Mouse (Mus musculus): ENCODE results near the gene Erbb2. TPM values are rescaled to one million over a fixed set of nuclear protein-coding genes. Genes with fewer than 3 reads are reported as not detected.

Gene Erbb2
- polyA plus RNA-seq, 1 experiment, result not detected

DNA sequence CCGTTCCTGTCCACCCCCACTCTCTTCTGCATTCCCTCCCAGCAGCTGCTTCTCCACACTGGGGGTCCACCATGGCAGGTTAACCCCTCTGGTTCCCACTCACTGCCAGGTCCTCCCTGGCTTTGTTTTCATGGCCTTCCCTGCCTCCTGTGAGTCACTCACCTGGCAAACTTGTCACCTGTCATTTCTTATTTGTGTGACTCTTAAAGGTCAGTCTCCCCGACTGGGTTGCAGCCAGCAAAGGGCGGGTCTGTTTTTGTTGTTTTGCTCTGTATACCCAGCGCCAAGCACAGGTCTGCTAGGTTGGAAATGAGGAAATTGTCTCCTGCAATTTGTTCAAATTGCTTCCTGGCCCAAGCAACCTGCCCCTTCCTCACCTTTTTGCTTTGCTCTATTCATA is 33.4 kb downstream of the Erbb2 start:
- 82% methylated on average over 4 of the region's 4 CpGs for WGBS
- H3K27ac ChIP-seq (ENCODE audit: insufficient read depth, low read depth, low read length), result no peak overlapping the region
- no peak overlapping the region for H3K4me3 ChIP-seq (ENCODE audit: insufficient read depth, low read depth, low read length)
- TF ChIP-seq POLR2A (IDR thresholded peaks at IDR 0.05; ENCODE audit: insufficient read depth, low read depth, low read length) (no peak), CTCF (IDR thresholded peaks at IDR 0.05; ENCODE audit: insufficient read depth, low read depth, low read length) (no peak)
- peaks cover 13% of the 10 kb centered on the region; the same call in 1 of the 2 replicates for H3K4me1 ChIP-seq (ENCODE audit: control insufficient read depth, insufficient read depth, low read length)

- Histone ChIP-seq H3K27ac (ENCODE audit: insufficient read depth, low read depth, low read length) (no peak within 1 kb of the TSS), H3K4me3 (ENCODE audit: insufficient read depth, low read depth, low read length) (no peak within 1 kb of the TSS), H3K4me1 (ENCODE audit: control insufficient read depth, insufficient read depth, low read length) (peaks cover 14% of the 10 kb centered on the region; the same call in 1 of the 2 replicates)
- TF ChIP-seq CTCF (IDR thresholded peaks at IDR 0.05; ENCODE audit: insufficient read depth, low read depth, low read length) (no peak), POLR2A (IDR thresholded peaks at IDR 0.05; ENCODE audit: insufficient read depth, low read depth, low read length) (no peak)
- WGBS, result 48% methylated on average over 5 of the region's 5 CpGs
Observed at GRCm38 (mm10) chr11:98446213-98446561, 33.9 kb downstream of the Erbb2 start, which contains the start of gene Grb7. TSS of gene Grb7 (plus strand) at chr11:98446394.

DNA sequence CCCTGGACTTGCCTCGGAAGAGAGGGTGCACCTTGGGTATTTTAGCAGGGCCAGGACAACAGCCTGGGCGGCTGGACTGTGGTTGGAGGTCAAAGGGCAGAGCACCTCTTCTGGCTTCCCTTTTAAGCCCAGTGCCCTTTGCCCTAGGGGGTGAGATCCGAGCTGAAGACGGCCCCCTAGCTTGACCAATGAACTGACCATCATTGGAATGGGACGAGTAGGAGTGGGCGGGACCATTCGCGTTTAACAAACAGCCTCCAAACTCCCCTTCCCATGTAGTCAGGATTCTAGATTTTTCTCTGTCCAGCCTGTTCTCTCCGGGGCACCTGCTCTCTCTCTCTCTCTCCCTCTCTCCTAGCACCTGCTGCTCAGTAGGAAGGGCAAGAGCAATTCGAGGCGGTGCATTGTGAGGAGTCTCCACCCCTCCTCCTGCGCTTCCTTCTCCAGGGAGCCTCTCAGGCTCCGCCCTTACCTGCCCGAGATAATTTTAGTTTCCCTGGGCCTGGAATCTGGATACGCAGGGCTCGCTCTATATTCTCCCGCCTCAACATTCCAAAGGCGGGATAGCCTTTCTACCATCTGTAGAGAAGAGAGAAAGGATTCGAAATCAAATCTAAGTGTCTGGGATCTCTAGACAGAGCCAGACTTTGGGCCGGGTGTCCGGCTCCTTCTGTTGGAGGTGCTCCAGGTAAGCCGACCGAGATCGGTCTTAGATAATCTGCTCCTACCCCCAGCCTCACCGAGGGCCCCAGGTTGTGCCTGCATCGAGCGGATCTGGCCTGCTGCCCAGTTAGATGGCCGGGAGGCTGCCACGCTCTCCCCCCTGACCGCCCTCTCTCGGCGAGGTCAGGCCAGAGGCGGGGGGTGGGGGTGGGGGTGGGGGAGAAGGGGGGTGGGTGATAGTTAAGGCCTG is 34.5 kb downstream of the Erbb2 start:
- no peak overlapping the region for H3K4me3 ChIP-seq (ENCODE audit: insufficient read depth, low read depth, low read length)
- TF ChIP-seq POLR2A (IDR thresholded peaks at IDR 0.05; ENCODE audit: insufficient read depth, low read depth, low read length), result no peak
- peaks cover 14% of the 10 kb centered on the region; the same call in 1 of the 2 replicates for H3K4me1 ChIP-seq (ENCODE audit: control insufficient read depth, insufficient read depth, low read length)
- WGBS, result 12% methylated on average over 33 of the region's 33 CpGs
- H3K27ac ChIP-seq (ENCODE audit: insufficient read depth, low read depth, low read length), result no peak overlapping the region

- peaks cover 14% of the 10 kb centered on the region; the same call in 1 of the 2 replicates for H3K4me1 ChIP-seq (ENCODE audit: control insufficient read depth, insufficient read depth, low read length)
- no peak overlapping the region for H3K27ac ChIP-seq (ENCODE audit: insufficient read depth, low read depth, low read length)
- WGBS, result 35% methylated on average over 7 of the region's 7 CpGs
- H3K4me3 ChIP-seq (ENCODE audit: insufficient read depth, low read depth, low read length), result no peak overlapping the region
- no peak for TF ChIP-seq POLR2A (IDR thresholded peaks at IDR 0.05; ENCODE audit: insufficient read depth, low read depth, low read length)
- TF ChIP-seq CTCF (IDR thresholded peaks at IDR 0.05; ENCODE audit: insufficient read depth, low read depth, low read length), result no peak
Observed at GRCm38 (mm10) chr11:98447475-98447834, 35.2 kb downstream of the Erbb2 start.

- WGBS, result 48% methylated on average over 13 of the region's 13 CpGs
- TF ChIP-seq CTCF (IDR thresholded peaks at IDR 0.05; ENCODE audit: insufficient read depth, low read depth, low read length), result no peak
- no peak for TF ChIP-seq POLR2A (IDR thresholded peaks at IDR 0.05; ENCODE audit: insufficient read depth, low read depth, low read length)
- no peak overlapping the region for H3K4me3 ChIP-seq (ENCODE audit: insufficient read depth, low read depth, low read length)
- H3K4me1 ChIP-seq (ENCODE audit: control insufficient read depth, insufficient read depth, low read length), result peaks cover 14% of the 10 kb centered on the region; the same call in 1 of the 2 replicates
- no peak overlapping the region for H3K27ac ChIP-seq (ENCODE audit: insufficient read depth, low read depth, low read length)
Observed at GRCm38 (mm10) chr11:98448191-98448790, 36.0 kb downstream of the Erbb2 start.

DNA sequence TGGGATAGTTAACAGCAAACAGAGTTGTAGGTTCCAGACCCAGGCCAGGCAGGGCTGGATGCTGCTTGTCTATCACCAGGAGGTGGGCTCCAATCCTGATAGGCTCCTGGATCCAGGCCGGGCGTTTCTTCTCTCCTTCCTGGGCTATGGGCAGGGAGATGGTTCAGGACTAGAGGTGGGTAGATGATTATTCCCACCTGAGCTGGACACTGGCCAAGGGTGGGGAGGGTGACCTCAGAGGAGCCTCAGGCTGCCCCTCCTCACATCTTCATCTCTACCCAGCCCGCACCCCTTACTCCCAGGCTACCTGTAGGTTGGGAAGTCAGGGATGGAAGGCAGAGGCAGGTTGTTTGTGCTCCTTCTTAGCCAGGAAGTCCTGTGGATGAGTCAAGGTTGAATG is 37.1 kb downstream of the Erbb2 start:
- 86% methylated on average over 3 of the region's 3 CpGs for WGBS
- Histone ChIP-seq H3K27ac (ENCODE audit: insufficient read depth, low read depth, low read length) (no peak overlapping the region), H3K4me3 (ENCODE audit: insufficient read depth, low read depth, low read length) (no peak overlapping the region), H3K4me1 (ENCODE audit: control insufficient read depth, insufficient read depth, low read length) (peaks cover 14% of the 10 kb centered on the region; the same call in 1 of the 2 replicates)
- no peak for TF ChIP-seq POLR2A (IDR thresholded peaks at IDR 0.05; ENCODE audit: insufficient read depth, low read depth, low read length)
- TF ChIP-seq CTCF (IDR thresholded peaks at IDR 0.05; ENCODE audit: insufficient read depth, low read depth, low read length), result no peak

DNA sequence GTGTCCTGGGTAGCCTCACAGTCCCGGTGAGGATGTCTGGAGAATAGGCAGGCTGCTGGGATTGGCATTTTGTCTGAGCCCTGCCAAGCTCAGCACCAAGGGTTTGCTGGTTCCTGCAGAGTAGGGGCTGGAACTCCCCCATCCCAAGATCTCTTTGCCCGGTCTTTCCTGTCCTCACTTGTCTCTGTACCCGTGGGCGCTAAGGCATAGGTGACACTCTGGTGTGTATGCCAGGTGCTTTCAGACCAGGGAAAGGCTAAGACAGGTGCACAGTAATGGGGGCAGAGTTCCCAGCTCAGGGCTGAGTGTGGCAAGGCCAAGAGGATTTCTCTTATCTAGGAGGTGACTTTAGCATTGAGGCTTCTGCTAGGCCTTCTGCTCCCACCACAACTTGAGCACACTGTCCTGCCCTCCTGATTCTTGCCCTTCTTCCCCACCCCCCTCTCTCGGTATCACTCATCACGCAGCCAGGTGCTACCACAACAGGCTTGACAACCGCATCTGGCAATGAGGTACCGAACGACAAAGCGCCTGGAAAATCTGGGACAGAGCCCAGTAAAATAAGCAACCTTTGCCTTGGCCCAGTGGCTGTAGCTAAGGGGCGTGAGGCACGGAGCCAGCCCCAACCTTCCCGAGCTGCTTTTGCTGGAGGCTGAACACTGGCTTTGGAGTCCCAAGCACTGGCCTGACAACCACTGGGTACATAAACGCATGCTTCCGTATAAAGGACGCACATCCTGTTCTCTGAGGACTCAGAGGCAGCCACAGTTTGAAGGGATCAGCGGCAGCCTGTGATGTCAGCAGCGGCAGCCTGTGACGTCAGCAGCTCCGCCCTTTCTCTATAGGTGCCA is 37.9 kb downstream of the Erbb2 start:
- TF ChIP-seq CTCF (IDR thresholded peaks at IDR 0.05; ENCODE audit: insufficient read depth, low read depth, low read length) (no peak), POLR2A (IDR thresholded peaks at IDR 0.05; ENCODE audit: insufficient read depth, low read depth, low read length) (no peak)

DNA sequence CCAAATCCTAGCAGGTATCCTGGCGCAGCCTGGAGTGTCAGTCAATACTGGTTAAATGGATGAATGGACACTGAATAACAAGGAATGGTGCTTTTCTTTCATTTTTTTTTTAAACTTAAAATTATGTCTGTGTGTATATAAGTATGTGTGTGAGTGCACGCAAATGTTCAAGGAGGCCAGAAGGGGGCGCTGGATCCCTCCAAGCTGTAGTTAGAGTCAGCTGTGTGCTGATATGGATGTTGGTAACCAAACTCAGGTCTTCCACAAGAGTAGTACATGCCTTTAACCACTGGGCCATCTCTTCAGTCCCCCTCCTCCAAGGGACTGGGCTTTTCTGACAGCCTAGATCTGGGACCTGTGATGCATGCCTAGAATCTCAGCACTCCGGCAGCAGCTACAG is 43.2 kb downstream of the Erbb2 start:
- 79% methylated on average over 4 of the region's 4 CpGs for WGBS
- TF ChIP-seq CTCF (IDR thresholded peaks at IDR 0.05; ENCODE audit: insufficient read depth, low read depth, low read length) (no peak), POLR2A (IDR thresholded peaks at IDR 0.05; ENCODE audit: insufficient read depth, low read depth, low read length) (no peak)
- H3K4me3 ChIP-seq (ENCODE audit: insufficient read depth, low read depth, low read length), result no peak overlapping the region

More for the DNA sequence above, 37.9 kb downstream of the Erbb2 start:
- Histone ChIP-seq H3K27ac (ENCODE audit: insufficient read depth, low read depth, low read length) (no peak overlapping the region), H3K4me3 (ENCODE audit: insufficient read depth, low read depth, low read length) (no peak overlapping the region), H3K4me1 (ENCODE audit: control insufficient read depth, insufficient read depth, low read length) (peaks cover 14% of the 10 kb centered on the region; the same call in 1 of the 2 replicates)
- 67% methylated on average over 20 of the region's 20 CpGs for WGBS

More for the DNA sequence above, 43.2 kb downstream of the Erbb2 start:
- H3K27ac ChIP-seq (ENCODE audit: insufficient read depth, low read depth, low read length), result no peak overlapping the region
- peaks cover 15% of the 10 kb centered on the region for H3K4me1 ChIP-seq (ENCODE audit: control insufficient read depth, insufficient read depth, low read length)

Data from olfactory bulb, adult 2 months (tissue).